12 mouse cellular contexts compared by ENCODE assay signal in the genomic region with DNA sequence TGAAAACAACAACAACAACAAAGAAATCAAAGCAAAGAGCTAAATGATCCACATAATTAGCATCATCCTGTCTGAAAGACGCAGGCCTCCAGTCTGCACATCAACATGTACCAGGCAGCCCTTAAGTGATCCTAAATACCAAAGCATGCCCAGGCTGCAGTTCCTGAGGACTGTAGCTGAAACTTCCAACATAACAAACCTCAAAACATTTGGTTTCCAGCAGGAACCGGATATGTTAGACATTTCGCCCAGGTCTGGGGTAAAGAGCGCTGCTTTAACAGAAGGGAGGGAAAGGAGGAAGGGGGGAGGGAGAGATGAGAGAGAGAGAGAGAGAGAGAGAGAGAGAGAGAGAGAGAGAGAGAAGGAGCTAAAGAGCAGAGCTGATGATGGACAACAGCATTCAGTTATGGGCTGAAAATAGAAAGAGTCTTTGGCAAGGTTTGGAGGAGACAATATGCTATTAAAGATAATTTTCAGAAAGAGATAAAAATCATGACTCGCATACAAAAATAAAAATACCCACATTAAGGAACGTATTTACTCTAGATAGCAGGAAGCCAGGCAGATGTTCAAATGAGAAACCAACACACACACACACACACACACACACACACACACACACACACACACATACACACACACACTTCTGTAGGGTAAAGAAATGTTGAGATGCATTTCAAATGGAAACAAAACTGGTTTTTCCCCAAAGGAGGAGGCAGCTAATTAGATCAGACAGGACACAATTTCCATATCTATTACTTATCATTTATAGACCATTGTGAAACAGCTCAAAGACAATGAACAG. TPM values are rescaled to one million over a fixed set of nuclear protein-coding genes. Genes with fewer than 3 reads are reported as not detected.
DNase-seq lines count a peak whose midpoint lies in the region; ATAC-seq lines count a peak whose summit lies in the region.
"Had no signal": no experiment of that assay in that cellular context is flagged by ENCODE, and none has a peak within 500 bp of the region (broad histone marks: within the 10 kb centered on the region; RNA-seq: fewer than 3 reads in every experiment).

No protein-coding gene starts in this region.

- no peak overlapping the region for H3K4me2 ChIP-seq in heart, embryonic 15.5 days
- H3K4me2 ChIP-seq in embryonic facial prominence, embryonic 12.5 days (replicated peaks), result no peak overlapping the region
- H3K4me2 ChIP-seq: intestine, embryonic 15.5 days; lung, embryonic 14.5 days; stomach, embryonic 15.5 days had no signal

- no peak for ATAC-seq in heart, embryonic 15.5 days (replicated peaks; ENCODE audit: insufficient number of reproducible peaks, insufficient read depth, low FRiP score, low read depth)
- ATAC-seq in embryonic facial prominence, embryonic 12.5 days (ENCODE audit: insufficient number of reproducible peaks, insufficient read depth, low FRiP score, low TSS enrichment), result no peak
- ATAC-seq: intestine, embryonic 15.5 days had no signal

- H3K4me3 ChIP-seq in heart, embryonic 15.5 days, result no peak overlapping the region
- H3K4me3 ChIP-seq in embryonic facial prominence, embryonic 12.5 days, result no peak overlapping the region
- H3K4me3 ChIP-seq: intestine, embryonic 15.5 days; midbrain, embryonic 10.5 days; stomach, embryonic 15.5 days had no signal

- no peaks in the 10 kb centered on the region for H3K9me3 ChIP-seq in heart, embryonic 15.5 days (replicated peaks)
- no peaks in the 10 kb centered on the region for H3K9me3 ChIP-seq in embryonic facial prominence, embryonic 12.5 days
- H3K9me3 ChIP-seq: intestine, embryonic 15.5 days; midbrain, embryonic 10.5 days; stomach, embryonic 15.5 days had no signal

- no peak for DNase-seq in heart, postnatal 4 days
- DNase-seq in 416B (ENCODE audit: low read depth), result peak; percentile 52
- DNase-seq in CD4-positive helper T cell, adult 2 months (ENCODE audit: low read depth, low spot score), result peak; percentile 78
- no peak for DNase-seq in ovary, postnatal 10 days (ENCODE audit: low spot score)
- no peak for DNase-seq in right cerebral cortex, postnatal 4 days
- DNase-seq: lung, embryonic 14.5 days had no signal

- H3K36me3 ChIP-seq in heart, embryonic 15.5 days, result no peaks in the 10 kb centered on the region
- no peaks in the 10 kb centered on the region for H3K36me3 ChIP-seq in embryonic facial prominence, embryonic 12.5 days
- H3K36me3 ChIP-seq: intestine, embryonic 15.5 days; midbrain, embryonic 10.5 days; stomach, embryonic 15.5 days had no signal

- no peak overlapping the region for H3K9ac ChIP-seq in heart, embryonic 15.5 days
- H3K9ac ChIP-seq in embryonic facial prominence, embryonic 12.5 days, result no peak overlapping the region
- H3K9ac ChIP-seq: intestine, embryonic 15.5 days; lung, embryonic 14.5 days; stomach, embryonic 15.5 days had no signal

- 34% methylated on average over 6 of the region's 6 CpGs for WGBS in heart, embryonic 15.5 days
- WGBS in embryonic facial prominence, embryonic 12.5 days, result 44% methylated on average over 6 of the region's 6 CpGs

- H3K27me3 ChIP-seq in heart, embryonic 15.5 days, result no peaks in the 10 kb centered on the region
- H3K27me3 ChIP-seq in embryonic facial prominence, embryonic 12.5 days, result no peaks in the 10 kb centered on the region
- H3K27me3 ChIP-seq: intestine, embryonic 15.5 days; stomach, embryonic 15.5 days had no signal

- H3K4me1 ChIP-seq in heart, embryonic 15.5 days (replicated peaks), result peaks cover 35% of the 10 kb centered on the region
- H3K4me1 ChIP-seq in embryonic facial prominence, embryonic 12.5 days, result peaks cover 21% of the 10 kb centered on the region

- peak overlapping the region; percentile 75 for H3K27ac ChIP-seq in heart, embryonic 15.5 days
- peak overlapping the region; percentile 32; the same call in 1 of the 2 replicates for H3K27ac ChIP-seq in embryonic facial prominence, embryonic 12.5 days
- H3K27ac ChIP-seq: intestine, embryonic 15.5 days; midbrain, embryonic 10.5 days; stomach, embryonic 15.5 days had no signal

RNA-seq across cellular contexts. Expression of a gene that starts 49.5 kb away (rescaled TPM):
- 23.2 and 29.0 TPM in 2 replicates for polyA plus RNA-seq in heart, embryonic 15.5 days (2015; fragmentation: Nextera tagmentation; extraction: Ambion mirVana)
- 100 to 1,000 TPM; 730 to 743 TPM for total RNA-seq in heart, postnatal 4 days (2021)
- polyA plus RNA-seq in embryonic facial prominence, embryonic 12.5 days (2016; fragmentation: Nextera tagmentation; extraction: Ambion mirVana), result 2.1 and 2.6 TPM in 2 replicates
- total RNA-seq: MEL had no signal

Comparison
In these comparisons a context has a peak if more than half of its experiments do, and no peak if none do; other contexts are left out.
1. DNase-seq: peak in 416B (single experiment) and CD4-positive helper T cell, adult 2 months (single experiment); none in heart, postnatal 4 days (single experiment), ovary, postnatal 10 days (single experiment) and right cerebral cortex, postnatal 4 days (single experiment).